In genomic region chr7:110236085-110236484, GRCm38 (mm10) we compare ENCODE assay signal across 29 mouse cellular contexts. TPM values are rescaled to one million over a fixed set of nuclear protein-coding genes. Genes with fewer than 3 reads are reported as not detected.
DNase-seq lines count a peak whose midpoint lies in the region; ATAC-seq and TF ChIP-seq lines count a peak whose summit lies in the region.
"Had no signal": no experiment of that assay in that cellular context is flagged by ENCODE, and none has a peak within 500 bp of the region (broad histone marks: within the 10 kb centered on the region; RNA-seq: fewer than 3 reads in every experiment).

No protein-coding gene starts in this region.

- DNase-seq in heart, adult 11 months, result peak; percentile 87
- DNase-seq in heart, postnatal 25 days (ENCODE audit: low spot score), result no peak
- no peak for DNase-seq in spleen, adult 2 months (ENCODE audit: low read depth in 1 of 2, low spot score in 2 of 2)
- DNase-seq in spleen, postnatal 36 days (ENCODE audit: low spot score in 2 of 2), result no peak
- DNase-seq in cerebellum, adult 2 months, result no peak
- DNase-seq in thymus, postnatal 36 days, result no peak
- no peak for DNase-seq in adrenal gland, postnatal 25 days
- DNase-seq: adrenal gland, adult 2 months; cerebellum, adult 9-11 months; gastrocnemius, postnatal 14 days; heart, adult 18-20 months; heart, postnatal 10 days; kidney, adult 18-20 months; right cerebral cortex, postnatal 4 days had no signal

- no peak for TF ChIP-seq CTCF in spleen, adult 2 months (IDR thresholded peaks at IDR 0.05; ENCODE audit: extremely low read depth, insufficient read depth, insufficient read length, insufficient replicate concordance)
- TF ChIP-seq CTCF in cerebellum, adult 2 months (IDR thresholded peaks at IDR 0.05; ENCODE audit: borderline replicate concordance, insufficient read depth, low read depth, low read length), result no peak

- peaks cover 18% of the 10 kb centered on the region for H3K4me1 ChIP-seq in spleen, adult 2 months (ENCODE audit: control insufficient read depth, insufficient read depth, insufficient read length)
- H3K4me1 ChIP-seq in cerebellum, adult 2 months (ENCODE audit: control insufficient read depth, insufficient read depth, low read length), result no peaks in the 10 kb centered on the region; the same call in 1 of the 2 replicates

- ATAC-seq in granulocyte monocyte progenitor cell, adult 5-6 weeks (replicated peaks; ENCODE audit: poor library complexity, severe bottlenecking), result peak; percentile 90
- ATAC-seq: activated CD4-positive, CD25-positive, alpha-beta regulatory T cell, adult 4 months; forebrain, embryonic 16.5 days; hindbrain, embryonic 16.5 days had no signal

- no peak overlapping the region for H3K4me3 ChIP-seq in spleen, adult 2 months (ENCODE audit: extremely low read depth, insufficient read depth, insufficient read length)
- H3K4me3 ChIP-seq in cerebellum, adult 2 months (replicated peaks; ENCODE audit: insufficient read depth, low read depth, low read length), result no peak overlapping the region
- H3K4me3 ChIP-seq: embryonic facial prominence, embryonic 13.5 days; erythroblast, embryonic 14.5 days; heart, embryonic 13.5 days; left cerebral cortex, adult 2 months; limb, embryonic 12.5 days; liver, embryonic 15.5 days; lung, embryonic 15.5 days; midbrain, embryonic 12.5 days; myocyte; neural tube, embryonic 12.5 days had no signal

- no peaks in the 10 kb centered on the region for H3K27me3 ChIP-seq in spleen, adult 2 months (ENCODE audit: control insufficient read depth, insufficient read depth, low read length)
- H3K27me3 ChIP-seq in cerebellum, adult 2 months (ENCODE audit: control insufficient read depth, insufficient read depth, low read length), result no peaks in the 10 kb centered on the region
- H3K27me3 ChIP-seq: embryonic facial prominence, embryonic 13.5 days; heart, embryonic 13.5 days; limb, embryonic 12.5 days; liver, embryonic 15.5 days; lung, embryonic 15.5 days; megakaryocyte, embryonic 14.5 days; midbrain, embryonic 12.5 days; neural tube, embryonic 12.5 days had no signal

- WGBS in spleen, adult 2 months, result 45% methylated on average over 4 of the region's 4 CpGs
- 84% methylated on average over 4 of the region's 4 CpGs for WGBS in cerebellum, adult 2 months

- intact Hi-C loops in heart, postnatal 25 days (cut with DNase I), result no loop called here

- H3K27ac ChIP-seq in spleen, adult 2 months (ENCODE audit: insufficient read depth, low read length), result peak overlapping the region; percentile 19; the same call in 1 of the 2 replicates
- H3K27ac ChIP-seq in cerebellum, adult 2 months (ENCODE audit: insufficient read depth, low read length), result no peak overlapping the region
- H3K27ac ChIP-seq: embryonic facial prominence, embryonic 13.5 days; left cerebral cortex, adult 2 months; limb, embryonic 12.5 days; liver, embryonic 15.5 days; midbrain, embryonic 12.5 days; neural tube, embryonic 12.5 days had no signal

- TF ChIP-seq POLR2A in spleen, adult 2 months (IDR thresholded peaks at IDR 0.05; ENCODE audit: low read depth, low read length), result no peak
- TF ChIP-seq POLR2A in cerebellum, adult 2 months (IDR thresholded peaks at IDR 0.05; ENCODE audit: borderline replicate concordance, insufficient read depth, low read length), result no peak

- H3K36me3 ChIP-seq in spleen, adult 2 months (ENCODE audit: control insufficient read depth, insufficient read depth, low read length), result peaks cover 3% of the 10 kb centered on the region
- H3K36me3 ChIP-seq: liver, embryonic 15.5 days; lung, embryonic 15.5 days; midbrain, embryonic 12.5 days; neural tube, embryonic 12.5 days had no signal

RNA-seq across cellular contexts. Expression of gene Swap70, which starts 14.6 kb away (rescaled TPM):
- total RNA-seq in heart, postnatal 25 days (2021), result 10 to 100 TPM; 12.7 to 14.3 TPM
- 69.7 and 79.4 TPM in 2 replicates for polyA plus RNA-seq in spleen, adult 2 months (2012; rRNA removed)
- 41.5 and 48.4 TPM in 2 replicates for total RNA-seq in granulocyte monocyte progenitor cell, adult 5-6 weeks (2014; fragmentation: Nextera tagmentation)
- 70.0 and 71.0 TPM in 2 replicates for total RNA-seq in granulocyte monocyte progenitor cell, adult 5-6 weeks (2017)
- 5.2 and 5.4 TPM in 2 replicates for polyA plus RNA-seq in cerebellum, adult 2 months (2012; rRNA removed)
- 16.2 and 26.7 TPM in 2 replicates for total RNA-seq in adrenal gland, postnatal 25 days (2021)
